Mouse (Mus musculus): ENCODE measurements around the gene Sobp. TPM values are rescaled to one million over a fixed set of nuclear protein-coding genes. Genes with fewer than 3 reads are reported as not detected.

Gene Sobp
- polyA plus RNA-seq, 1 experiment from 2014 or later: 12.4 TPM

GRCm38 (mm10) chr10:43041794-43042193 is 132.5 kb downstream of the Sobp start:
- no peak overlapping the region for H3K9ac ChIP-seq (ENCODE audit: low read depth, low read length)
- H3K27me3 ChIP-seq (ENCODE audit: control insufficient read depth, insufficient read depth, low read depth, low read length): no peaks in the 10 kb centered on the region
- H3K27ac ChIP-seq (ENCODE audit: low read length): no peak overlapping the region
- WGBS: 89% methylated on average over 3 of the region's 3 CpGs
- no peak overlapping the region for H3K4me2 ChIP-seq (ENCODE audit: low read length)
- no peak for ATAC-seq
- peaks cover 34% of the 10 kb centered on the region for H3K4me1 ChIP-seq (ENCODE audit: control insufficient read depth, insufficient read depth, low read length)
- no peaks in the 10 kb centered on the region for H3K9me3 ChIP-seq (replicated peaks; ENCODE audit: control insufficient read depth, low read length, poor library complexity, severe bottlenecking)
- no peak overlapping the region for H3K4me3 ChIP-seq (ENCODE audit: low read depth, low read length)
- peaks cover 3% of the 10 kb centered on the region; the same call in 1 of the 2 replicates for H3K36me3 ChIP-seq (ENCODE audit: control insufficient read depth, insufficient read depth, low read length)

DNA sequence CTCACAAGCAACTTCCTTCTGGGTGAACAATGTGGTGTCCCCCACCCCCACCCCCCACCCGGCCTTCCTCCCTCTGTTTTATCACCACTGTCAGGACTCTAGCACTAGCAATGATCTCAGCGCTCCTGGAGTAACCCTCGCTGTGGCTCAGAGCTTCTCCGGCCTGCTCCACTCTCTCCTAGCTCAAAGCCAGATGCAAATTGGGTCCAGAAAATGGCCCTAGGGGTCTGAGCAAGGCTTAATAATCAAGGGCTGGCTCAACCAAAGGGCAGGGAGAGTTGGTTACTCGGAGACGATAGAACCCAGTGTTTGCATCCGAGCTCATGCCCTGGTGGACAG is 136.9 kb downstream of the Sobp start:
- Histone ChIP-seq H3K9ac (ENCODE audit: low read depth, low read length) (no peak overlapping the region), H3K36me3 (ENCODE audit: control insufficient read depth, insufficient read depth, low read length) (peaks cover 3% of the 10 kb centered on the region; the same call in 1 of the 2 replicates), H3K4me3 (ENCODE audit: low read depth, low read length) (no peak overlapping the region), H3K4me1 (ENCODE audit: control insufficient read depth, insufficient read depth, low read length) (peaks cover 33% of the 10 kb centered on the region), H3K27me3 (ENCODE audit: control insufficient read depth, insufficient read depth, low read depth, low read length) (no peaks in the 10 kb centered on the region), H3K27ac (ENCODE audit: low read length) (no peak overlapping the region), H3K4me2 (ENCODE audit: low read length) (no peak overlapping the region), H3K9me3 (replicated peaks; ENCODE audit: control insufficient read depth, low read length, poor library complexity, severe bottlenecking) (no peaks in the 10 kb centered on the region)
- WGBS: 19% methylated on average over 7 of the region's 7 CpGs
- ATAC-seq: no peak

DNA sequence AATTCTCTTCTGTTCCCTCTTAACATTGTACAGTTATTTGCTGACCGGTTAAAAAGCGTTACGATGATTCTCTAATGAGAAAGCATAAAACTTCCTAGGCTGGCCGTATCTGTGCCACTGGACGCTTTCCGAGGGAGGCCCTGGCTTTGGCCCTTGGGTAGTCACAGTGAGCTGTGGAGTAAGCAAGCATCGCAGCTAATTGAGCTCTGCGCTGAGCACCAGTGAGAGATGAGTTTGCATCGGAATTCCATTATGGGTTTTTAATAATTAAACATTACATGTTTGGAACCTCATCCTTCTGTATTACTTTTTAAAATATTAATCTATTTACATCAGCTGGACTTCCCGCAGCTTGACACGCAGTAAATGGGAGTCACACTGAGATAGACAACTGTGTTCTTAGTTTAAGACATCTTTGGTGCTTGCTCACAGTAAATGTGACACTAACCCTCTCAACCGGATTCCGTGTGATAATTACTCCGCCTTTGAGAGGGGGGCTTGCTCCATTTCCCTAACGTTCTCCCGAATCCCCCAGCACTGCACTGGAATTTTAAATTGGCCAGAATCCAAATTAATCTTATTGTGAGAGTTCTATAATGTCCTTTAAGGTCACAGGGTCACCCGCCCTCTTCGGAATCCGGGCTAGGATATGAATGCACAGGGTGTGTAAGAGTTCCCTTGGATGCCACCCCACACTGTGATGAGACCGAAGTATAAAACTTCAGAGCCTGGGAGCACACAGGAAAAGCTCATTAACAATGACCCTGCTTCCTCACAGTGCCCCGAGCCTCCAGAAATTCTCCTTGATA is 137.5 kb downstream of the Sobp start:
- H3K4me1 ChIP-seq (ENCODE audit: control insufficient read depth, insufficient read depth, low read length): peaks cover 32% of the 10 kb centered on the region
- no peak overlapping the region for H3K9ac ChIP-seq (ENCODE audit: low read depth, low read length)
- WGBS: 34% methylated on average over 21 of the region's 21 CpGs
- ATAC-seq: no peak
- no peaks in the 10 kb centered on the region for H3K9me3 ChIP-seq (replicated peaks; ENCODE audit: control insufficient read depth, low read length, poor library complexity, severe bottlenecking)
- no peaks in the 10 kb centered on the region for H3K27me3 ChIP-seq (ENCODE audit: control insufficient read depth, insufficient read depth, low read depth, low read length)
- H3K36me3 ChIP-seq (ENCODE audit: control insufficient read depth, insufficient read depth, low read length): peaks cover 3% of the 10 kb centered on the region; the same call in 1 of the 2 replicates
- H3K27ac ChIP-seq (ENCODE audit: low read length): no peak overlapping the region
- no peak overlapping the region for H3K4me3 ChIP-seq (ENCODE audit: low read depth, low read length)
- H3K4me2 ChIP-seq (ENCODE audit: low read length): no peak overlapping the region

DNA sequence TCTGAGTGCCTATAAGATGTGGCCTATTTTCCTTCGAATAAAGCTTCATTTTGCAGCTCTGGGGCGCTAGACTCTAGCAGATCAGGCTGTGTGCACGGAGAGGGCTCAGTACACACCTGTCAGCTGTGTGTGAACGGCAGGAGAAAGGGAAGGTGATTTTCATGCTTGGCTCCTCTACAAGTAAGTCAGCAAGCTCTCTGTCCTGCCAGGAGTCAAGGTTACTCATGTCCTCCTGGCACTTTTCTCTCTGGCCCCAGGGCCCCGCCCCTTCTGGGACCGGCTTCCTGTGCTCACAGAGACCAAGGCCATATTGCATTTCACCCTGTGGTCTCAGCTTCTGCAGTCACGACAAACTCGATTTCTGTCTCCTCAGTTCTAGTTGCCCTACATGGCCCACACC is 138.8 kb downstream of the Sobp start:
- Histone ChIP-seq H3K27me3 (ENCODE audit: control insufficient read depth, insufficient read depth, low read depth, low read length) (no peaks in the 10 kb centered on the region), H3K9ac (ENCODE audit: low read depth, low read length) (no peak overlapping the region), H3K36me3 (ENCODE audit: control insufficient read depth, insufficient read depth, low read length) (peaks cover 3% of the 10 kb centered on the region; the same call in 1 of the 2 replicates), H3K27ac (ENCODE audit: low read length) (peak overlapping the region; percentile 39), H3K4me2 (ENCODE audit: low read length) (no peak overlapping the region), H3K9me3 (replicated peaks; ENCODE audit: control insufficient read depth, low read length, poor library complexity, severe bottlenecking) (no peaks in the 10 kb centered on the region), H3K4me1 (ENCODE audit: control insufficient read depth, insufficient read depth, low read length) (peaks cover 32% of the 10 kb centered on the region), H3K4me3 (ENCODE audit: low read depth, low read length) (no peak overlapping the region)
- ATAC-seq: no peak
- WGBS: 62% methylated on average over 8 of the region's 8 CpGs

- Histone ChIP-seq H3K9ac (ENCODE audit: low read depth, low read length) (no peak overlapping the region), H3K27ac (ENCODE audit: low read length) (peak overlapping the region; percentile 70), H3K36me3 (ENCODE audit: control insufficient read depth, insufficient read depth, low read length) (peaks cover under 1% of the 10 kb centered on the region; the same call in 1 of the 2 replicates), H3K27me3 (ENCODE audit: control insufficient read depth, insufficient read depth, low read depth, low read length) (no peaks in the 10 kb centered on the region), H3K4me1 (ENCODE audit: control insufficient read depth, insufficient read depth, low read length) (peaks cover 32% of the 10 kb centered on the region), H3K4me3 (ENCODE audit: low read depth, low read length) (no peak overlapping the region), H3K4me2 (ENCODE audit: low read length) (no peak overlapping the region), H3K9me3 (replicated peaks; ENCODE audit: control insufficient read depth, low read length, poor library complexity, severe bottlenecking) (no peaks in the 10 kb centered on the region)
- 73% methylated on average over 4 of the region's 4 CpGs for WGBS
- ATAC-seq: no peak; the same call in 1 of the 2 replicates
Measured at GRCm38 (mm10) chr10:43034811-43035210, 139.5 kb downstream of the Sobp start.

DNA sequence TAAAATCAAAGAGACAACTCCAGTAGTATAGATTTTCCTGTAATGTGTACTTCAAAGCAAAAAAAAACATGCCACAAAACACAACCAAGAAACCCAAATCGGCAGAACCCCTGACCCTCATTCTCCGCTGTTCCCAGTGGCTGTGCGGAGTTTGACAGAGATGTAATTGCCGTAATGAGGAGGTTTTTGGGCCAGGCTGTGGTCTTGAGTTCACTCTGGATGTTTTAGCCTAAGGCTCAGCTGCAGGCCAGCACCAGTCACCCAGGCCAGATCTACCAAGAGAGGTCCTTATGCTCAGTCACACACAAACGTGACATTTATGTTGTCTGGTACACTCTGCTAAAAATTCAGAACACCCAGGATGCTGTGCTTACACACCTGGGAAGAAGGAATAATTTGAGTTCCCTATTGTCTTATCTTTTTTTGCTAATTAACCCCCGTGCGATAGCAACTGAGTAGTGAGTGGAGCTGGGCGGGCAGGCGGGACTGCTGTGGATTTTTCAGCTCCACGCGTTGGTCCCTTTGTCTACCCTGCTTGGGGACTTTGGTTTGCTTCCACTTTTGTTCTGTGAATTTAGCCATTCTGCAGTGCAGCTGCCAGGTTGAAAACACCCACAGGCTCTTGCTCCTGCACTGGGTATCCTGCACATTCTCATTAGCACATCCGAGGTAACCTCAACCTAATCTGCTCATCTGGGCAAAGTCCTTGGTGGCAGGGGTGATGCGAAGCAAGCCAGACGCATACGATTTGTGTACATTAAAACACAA is 140.7 kb downstream of the Sobp start:
- Histone ChIP-seq H3K27me3 (ENCODE audit: control insufficient read depth, insufficient read depth, low read depth, low read length) (no peaks in the 10 kb centered on the region), H3K9ac (ENCODE audit: low read depth, low read length) (peak overlapping the region; percentile 23; the same call in 1 of the 2 replicates)
- ATAC-seq: peak; percentile 50

GRCm38 (mm10) chr10:43027006-43027405 is 147.3 kb downstream of the Sobp start:
- H3K4me2 ChIP-seq (ENCODE audit: low read length): no peak overlapping the region
- no peaks in the 10 kb centered on the region for H3K27me3 ChIP-seq (ENCODE audit: control insufficient read depth, insufficient read depth, low read depth, low read length)
- no peak overlapping the region for H3K4me3 ChIP-seq (ENCODE audit: low read depth, low read length)
- H3K36me3 ChIP-seq (ENCODE audit: control insufficient read depth, insufficient read depth, low read length): no peaks in the 10 kb centered on the region
- WGBS: 48% methylated on average over 9 of the region's 9 CpGs
- no peak overlapping the region for H3K27ac ChIP-seq (ENCODE audit: low read length)
- peaks cover 5% of the 10 kb centered on the region for H3K4me1 ChIP-seq (ENCODE audit: control insufficient read depth, insufficient read depth, low read length)
- no peak for ATAC-seq
- no peaks in the 10 kb centered on the region for H3K9me3 ChIP-seq (replicated peaks; ENCODE audit: control insufficient read depth, low read length, poor library complexity, severe bottlenecking)
- no peak overlapping the region for H3K9ac ChIP-seq (ENCODE audit: low read depth, low read length)

More for the DNA sequence above, 140.7 kb downstream of the Sobp start:
- no peak overlapping the region for H3K4me2 ChIP-seq (ENCODE audit: low read length)
- 42% methylated on average over 15 of the region's 15 CpGs for WGBS
- H3K9me3 ChIP-seq (replicated peaks; ENCODE audit: control insufficient read depth, low read length, poor library complexity, severe bottlenecking): no peaks in the 10 kb centered on the region
- H3K27ac ChIP-seq (ENCODE audit: low read length): peak overlapping the region; percentile 70
- no peak overlapping the region for H3K4me3 ChIP-seq (ENCODE audit: low read depth, low read length)
- H3K4me1 ChIP-seq (ENCODE audit: control insufficient read depth, insufficient read depth, low read length): peaks cover 32% of the 10 kb centered on the region
- H3K36me3 ChIP-seq (ENCODE audit: control insufficient read depth, insufficient read depth, low read length): no peaks in the 10 kb centered on the region

DNA sequence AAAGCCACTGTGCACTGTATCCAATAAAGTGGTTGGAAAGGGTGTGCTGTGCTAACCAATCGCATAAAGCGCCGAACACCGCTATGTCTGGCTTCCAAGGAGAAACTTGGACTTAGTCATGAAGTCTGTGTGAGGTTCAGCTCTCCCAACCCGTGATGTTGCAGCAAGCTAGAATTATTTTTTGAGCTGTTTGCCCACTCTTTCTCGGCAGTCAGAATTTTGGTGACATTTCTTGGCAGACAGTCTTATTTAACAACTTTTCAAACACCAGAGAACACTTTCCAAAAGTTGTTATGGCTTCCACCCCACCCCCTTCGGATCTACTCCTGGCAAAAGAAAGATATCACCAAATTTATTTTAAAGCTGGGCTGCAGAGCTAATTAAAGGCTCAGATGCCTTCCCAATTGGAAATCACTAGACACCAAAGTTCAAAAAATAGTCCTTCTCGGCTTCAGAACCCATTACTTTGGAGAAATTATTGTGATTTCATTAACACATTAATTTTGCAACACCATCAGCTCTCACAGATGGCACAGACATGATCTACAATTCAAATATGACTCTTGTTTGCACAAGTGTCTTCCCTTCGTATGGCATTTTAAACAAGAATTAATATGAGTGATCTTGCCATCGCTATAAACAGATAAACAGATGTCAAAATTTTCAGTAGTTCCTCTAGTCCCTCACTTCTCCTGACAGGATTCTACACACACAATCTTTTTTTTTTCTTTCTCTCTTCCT is 150.7 kb downstream of the Sobp start:
- no peak overlapping the region for H3K9ac ChIP-seq (ENCODE audit: low read depth, low read length)
- H3K27ac ChIP-seq (ENCODE audit: low read length): no peak overlapping the region
- ATAC-seq: no peak
- H3K4me2 ChIP-seq (ENCODE audit: low read length): no peak overlapping the region
- peaks cover 17% of the 10 kb centered on the region for H3K4me1 ChIP-seq (ENCODE audit: control insufficient read depth, insufficient read depth, low read length)
- no peaks in the 10 kb centered on the region for H3K36me3 ChIP-seq (ENCODE audit: control insufficient read depth, insufficient read depth, low read length)
- H3K9me3 ChIP-seq (replicated peaks; ENCODE audit: control insufficient read depth, low read length, poor library complexity, severe bottlenecking): no peaks in the 10 kb centered on the region
- no peaks in the 10 kb centered on the region for H3K27me3 ChIP-seq (ENCODE audit: control insufficient read depth, insufficient read depth, low read depth, low read length)
- WGBS: 78% methylated on average over 10 of the region's 10 CpGs
- no peak overlapping the region for H3K4me3 ChIP-seq (ENCODE audit: low read depth, low read length)

Measured in midbrain, embryonic 16.5 days (tissue).